Mouse (Mus musculus) hematopoietic stem cell, adult 5-6 weeks (primary cell): ENCODE data around the gene Vdac2. TPM values are rescaled to one million over a fixed set of nuclear protein-coding genes. Genes with fewer than 3 reads are reported as not detected.

Experiments used
- total RNA-seq: library from RNA; stranded (forward); fragments of 172-1452, 232-1000 nt; gene quantifications from 2 replicates; pipeline ENCODE4 v1.2.3, GENCODE M21; 2017

Vdac2 gene
- total RNA-seq, 1 experiment from 2014 or later = 303 TPM

Other genes with a start within 250 kb of the Vdac2 start
- not detected in 2 replicates for gene Dupd1, start 110.7 kb upstream of the Vdac2 start, total RNA-seq
- gene Samd8, start 74.7 kb upstream of the Vdac2 start, total RNA-seq = 9.0 and 9.4 TPM in 2 replicates
- not detected in 2 replicates for gene Dusp13, start 74.1 kb upstream of the Vdac2 start, total RNA-seq
- 5.2 and 14.4 TPM in 2 replicates for gene Comtd1, start 23.7 kb downstream of the Vdac2 start, total RNA-seq
- 0.40 and 1.4 TPM in 2 replicates for gene Zfp503, start 164.4 kb downstream of the Vdac2 start, total RNA-seq
- 23.9 and 35.8 TPM in 2 replicates for gene Lrmda, start 194.5 kb downstream of the Vdac2 start, total RNA-seq